Mouse (Mus musculus) activated CD4-positive, CD25-positive, alpha-beta regulatory T cell (primary cell): ENCODE results near the gene Perp. TPM values are rescaled to one million over a fixed set of nuclear protein-coding genes. Genes with fewer than 3 reads are reported as not detected.

Experiments
- polyA plus RNA-seq, 2 experiments: library from polyadenylated mRNA; unstranded; fragments of 100-300 nt; shearing (Covaris generic); gene quantifications; one replicate each; pipeline ENCODE4 v1.2.1; 2017

Perp gene
- polyA plus RNA-seq, result under 1 TPM; 0.13 to 0.90 TPM

DNA sequence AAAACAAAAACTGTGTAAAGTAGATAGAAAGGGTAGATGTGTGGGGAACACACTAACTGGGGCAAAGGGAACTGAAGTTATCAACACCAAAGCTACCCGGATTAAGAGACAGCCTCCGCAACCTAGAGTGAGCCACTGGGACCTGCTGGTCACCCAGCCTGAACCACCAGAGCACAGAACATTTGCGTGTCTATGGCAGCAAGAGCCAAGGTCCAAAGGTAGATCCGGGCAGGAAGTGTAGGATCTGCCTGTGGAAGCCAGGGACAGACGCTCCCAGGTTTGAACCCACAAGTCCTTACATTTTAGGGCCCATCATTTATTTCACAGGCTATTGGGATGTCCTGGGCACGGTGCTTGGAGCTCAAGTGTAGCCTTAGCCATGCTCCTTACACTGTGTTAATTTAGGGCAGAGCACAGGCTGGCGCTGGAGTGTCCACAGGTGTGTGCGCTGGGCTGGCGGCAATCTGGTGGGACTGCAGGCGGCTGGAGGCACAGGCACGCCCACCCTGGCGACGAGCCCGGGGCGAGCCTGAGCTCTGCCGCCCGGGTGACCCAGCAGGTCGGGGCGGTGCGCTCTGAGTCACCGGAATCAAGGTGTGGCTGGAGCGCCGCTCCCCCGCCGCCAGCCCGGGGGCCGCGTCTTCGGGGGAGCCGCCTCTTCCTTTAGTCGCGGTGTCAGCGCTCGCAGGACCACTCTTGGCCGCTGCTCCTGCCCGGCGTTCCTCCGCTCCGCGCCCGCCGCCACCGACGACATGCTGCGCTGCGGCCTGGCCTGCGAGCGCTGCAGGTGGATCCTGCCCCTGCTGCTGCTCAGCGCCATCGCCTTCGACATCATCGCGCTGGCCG, at the start of gene Perp:
Gene Perp, plus strand, starts transcription at position 580 of the 846 bp plus-strand sequence.

Other genes with a start within 250 kb of the Perp start
- gene Arfgef3, start 101.1 kb upstream of the Perp start, polyA plus RNA-seq, result under 1 TPM; 0.10 to 0.60 TPM
- not detected for gene Gm4922, start 58.2 kb upstream of the Perp start, polyA plus RNA-seq
- gene Tnfaip3, start 170.6 kb downstream of the Perp start, polyA plus RNA-seq, result 10 to 100 TPM; 57.1 to 58.1 TPM